Mouse (Mus musculus): Measurements from ENCODE around the gene Fbxo21.

DNA sequence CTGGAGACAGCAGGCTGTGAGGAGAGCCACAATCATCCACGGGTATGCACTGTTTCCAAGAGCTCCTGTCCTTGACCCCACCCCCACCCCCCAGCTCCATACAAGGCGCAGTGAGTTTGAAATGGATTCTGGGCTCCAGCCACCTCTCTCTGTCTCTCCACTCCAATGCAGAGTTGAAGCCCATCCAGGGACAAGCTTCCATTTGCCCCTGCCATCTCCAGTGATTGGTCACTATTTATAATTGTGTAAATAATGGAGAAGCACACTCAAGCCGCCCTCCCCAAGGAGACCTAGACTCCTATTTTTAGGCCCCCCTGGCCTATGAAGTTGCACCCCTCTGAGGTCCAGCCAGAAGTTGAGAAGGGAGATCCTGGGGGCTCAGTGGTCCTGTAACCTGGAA is 46.5 kb downstream of the Fbxo21 start:
- TF ChIP-seq CTCF (IDR thresholded peaks at IDR 0.05; ENCODE audit: extremely low read depth, insufficient read depth, low read length) (no peak), POLR2A (IDR thresholded peaks at IDR 0.05; ENCODE audit: extremely low read depth, insufficient read depth, low read length) (no peak)

All from cortical plate, adult 2 months (tissue).